Mouse (Mus musculus): ENCODE data around the gene Rln1. TPM values are rescaled to one million over a fixed set of nuclear protein-coding genes. Genes with fewer than 3 reads are reported as not detected.

Rln1 gene
- total RNA-seq (2015): not detected in 2 replicates
- not detected in 2 replicates for total RNA-seq (2017)

DNA sequence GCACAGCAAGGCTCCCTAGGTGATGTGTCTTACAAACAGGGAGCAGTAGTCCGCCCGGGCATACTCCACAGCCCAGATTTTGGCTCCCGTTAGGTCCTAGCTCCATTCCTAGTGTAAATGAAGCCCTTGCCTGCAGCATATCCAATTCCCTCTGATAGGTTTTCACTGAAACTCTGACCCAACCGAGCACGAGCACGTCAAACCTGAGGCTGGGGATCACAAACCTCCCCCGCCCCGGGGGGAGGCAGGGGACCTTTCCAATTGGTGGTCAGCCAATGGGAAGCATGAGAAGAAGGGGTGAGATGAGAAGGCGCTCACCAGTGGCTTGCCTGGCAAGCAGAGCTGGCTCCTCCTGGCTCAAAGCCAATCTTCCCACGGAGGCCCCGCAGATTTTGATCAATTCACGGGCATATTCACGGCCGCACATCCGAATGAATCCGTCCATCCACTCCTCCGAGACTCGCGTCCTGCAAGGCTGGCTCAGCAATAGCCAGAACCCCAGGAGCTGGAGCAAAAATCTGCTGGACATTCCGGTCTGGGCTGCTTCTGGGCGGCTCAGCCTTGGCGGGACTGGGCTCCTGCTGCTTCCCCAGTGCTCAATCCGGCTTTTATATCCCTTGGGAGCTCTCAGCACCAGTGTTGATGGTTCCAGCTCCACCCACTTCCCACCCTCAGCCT is at the start of gene Rln1:
Rln1 (minus strand) TSS at position 603 of the 678 bp plus-strand sequence.
- ATAC-seq (ENCODE audit: poor library complexity, severe bottlenecking): no peak

- ATAC-seq (ENCODE audit: poor library complexity, severe bottlenecking): no peak
These were observed 48.9 kb upstream of the Rln1 start for GRCm38 (mm10) chr19:29383368-29383767.

DNA sequence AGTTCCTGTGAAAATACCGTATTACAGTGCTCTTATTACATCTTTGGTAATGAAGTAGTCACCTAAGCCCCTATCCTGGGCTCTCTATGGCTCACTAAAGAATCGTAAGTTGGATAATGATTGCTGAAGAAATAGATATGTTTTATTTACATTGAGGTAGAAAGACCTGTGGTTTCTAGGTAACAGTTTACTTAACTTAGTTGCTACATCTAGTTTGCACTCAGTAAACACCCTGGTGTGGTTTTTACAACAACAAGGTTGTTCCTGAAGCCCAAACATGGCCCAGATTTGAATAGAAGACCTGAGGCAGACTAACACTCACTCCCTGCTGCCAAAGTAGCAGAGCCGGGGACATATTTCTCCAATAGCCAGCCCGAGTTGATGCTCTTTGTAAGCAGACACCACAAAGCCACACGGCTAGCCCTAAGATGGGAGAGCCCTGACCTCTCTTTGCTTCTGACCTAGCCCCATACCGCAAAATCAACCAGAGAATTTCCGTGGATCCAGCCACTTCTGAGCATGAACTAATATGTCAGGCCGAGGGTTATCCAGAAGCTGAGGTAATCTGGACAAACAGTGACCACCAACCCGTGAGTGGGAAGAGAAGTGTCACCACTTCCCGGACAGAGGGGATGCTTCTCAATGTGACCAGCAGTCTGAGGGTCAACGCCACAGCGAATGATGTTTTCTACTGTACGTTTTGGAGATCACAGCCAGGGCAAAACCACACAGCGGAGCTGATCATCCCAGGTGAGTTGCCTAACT is 45.6 kb upstream of the Rln1 start:
- ATAC-seq (ENCODE audit: poor library complexity, severe bottlenecking): no peak

DNA sequence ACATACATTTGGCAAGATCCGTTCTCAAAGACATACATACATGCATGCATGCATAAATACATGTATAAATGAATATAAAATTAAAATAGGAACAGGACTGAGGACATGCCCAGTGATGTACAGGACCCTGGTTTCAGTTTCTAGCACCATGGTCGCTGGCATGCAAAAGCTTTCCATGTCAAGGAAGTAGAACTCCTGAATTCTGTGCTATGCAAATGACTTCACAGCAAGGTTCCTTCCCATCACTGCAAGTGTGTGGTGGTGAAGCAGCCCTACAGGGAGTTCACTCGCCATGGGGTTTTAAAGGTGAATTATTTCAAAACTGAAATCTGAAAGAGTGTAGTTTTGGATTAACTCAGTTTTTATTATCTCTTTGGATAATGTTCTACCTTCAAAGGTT is 41.9 kb upstream of the Rln1 start:
- no peak for ATAC-seq (ENCODE audit: poor library complexity, severe bottlenecking)

DNA sequence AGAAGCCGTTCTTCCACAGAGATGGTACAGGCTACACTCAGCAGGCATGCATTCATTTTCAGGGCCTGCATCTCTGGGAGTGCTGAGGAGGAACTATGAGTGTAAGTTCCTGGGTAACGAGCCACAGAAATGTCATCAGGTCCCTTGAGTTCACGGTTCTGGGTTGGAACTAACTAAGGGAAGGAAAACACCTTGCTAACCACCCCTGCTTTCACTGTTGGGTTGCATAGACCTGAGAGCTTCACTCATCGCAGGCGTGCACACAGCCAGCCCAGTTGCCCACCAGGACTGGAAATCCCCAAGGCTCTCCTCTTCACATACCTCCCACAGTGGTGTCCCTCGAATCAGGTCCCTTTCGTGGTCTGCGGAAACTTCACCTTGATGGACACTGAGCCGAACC is 40.5 kb upstream of the Rln1 start:
- no peak for ATAC-seq (ENCODE audit: poor library complexity, severe bottlenecking)

DNA sequence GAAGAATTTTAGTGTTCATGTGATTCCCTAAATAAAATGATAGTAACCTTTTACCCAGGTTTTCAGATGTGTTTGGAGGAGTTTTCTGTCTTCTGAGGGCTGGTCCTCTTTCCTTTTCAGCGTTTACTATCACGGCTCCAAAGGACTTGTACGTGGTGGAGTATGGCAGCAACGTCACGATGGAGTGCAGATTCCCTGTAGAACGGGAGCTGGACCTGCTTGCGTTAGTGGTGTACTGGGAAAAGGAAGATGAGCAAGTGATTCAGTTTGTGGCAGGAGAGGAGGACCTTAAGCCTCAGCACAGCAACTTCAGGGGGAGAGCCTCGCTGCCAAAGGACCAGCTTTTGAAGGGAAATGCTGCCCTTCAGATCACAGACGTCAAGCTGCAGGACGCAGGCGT is 39.0 kb upstream of the Rln1 start:
- no peak for ATAC-seq (ENCODE audit: poor library complexity, severe bottlenecking)

- ATAC-seq (ENCODE audit: poor library complexity, severe bottlenecking): no peak
These were observed 38.2 kb upstream of the Rln1 start for GRCm38 (mm10) chr19:29372621-29373020.

DNA sequence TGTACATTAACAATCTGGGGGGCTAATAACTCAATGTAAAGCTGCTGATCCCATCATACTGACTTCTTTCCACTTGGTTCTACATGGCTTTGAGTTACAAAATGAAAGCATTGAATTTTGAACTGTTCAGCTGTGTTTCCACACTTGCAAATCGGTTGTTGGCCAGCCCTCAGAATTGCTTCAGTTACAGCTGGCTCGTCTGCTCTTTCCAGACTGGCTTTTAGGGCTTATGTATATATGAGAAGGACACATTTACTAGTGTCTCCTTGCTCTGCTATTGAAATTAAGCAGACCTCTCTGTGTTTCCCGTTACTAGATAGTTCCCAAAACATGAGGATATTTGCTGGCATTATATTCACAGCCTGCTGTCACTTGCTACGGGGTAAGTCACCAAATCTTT is 37.7 kb upstream of the Rln1 start:
- peak; percentile 17 for ATAC-seq (ENCODE audit: poor library complexity, severe bottlenecking)

- ATAC-seq (ENCODE audit: poor library complexity, severe bottlenecking): peak; percentile 15; the same call in 1 of the 2 replicates
These were observed 37.0 kb upstream of the Rln1 start for GRCm38 (mm10) chr19:29371284-29372081.

DNA sequence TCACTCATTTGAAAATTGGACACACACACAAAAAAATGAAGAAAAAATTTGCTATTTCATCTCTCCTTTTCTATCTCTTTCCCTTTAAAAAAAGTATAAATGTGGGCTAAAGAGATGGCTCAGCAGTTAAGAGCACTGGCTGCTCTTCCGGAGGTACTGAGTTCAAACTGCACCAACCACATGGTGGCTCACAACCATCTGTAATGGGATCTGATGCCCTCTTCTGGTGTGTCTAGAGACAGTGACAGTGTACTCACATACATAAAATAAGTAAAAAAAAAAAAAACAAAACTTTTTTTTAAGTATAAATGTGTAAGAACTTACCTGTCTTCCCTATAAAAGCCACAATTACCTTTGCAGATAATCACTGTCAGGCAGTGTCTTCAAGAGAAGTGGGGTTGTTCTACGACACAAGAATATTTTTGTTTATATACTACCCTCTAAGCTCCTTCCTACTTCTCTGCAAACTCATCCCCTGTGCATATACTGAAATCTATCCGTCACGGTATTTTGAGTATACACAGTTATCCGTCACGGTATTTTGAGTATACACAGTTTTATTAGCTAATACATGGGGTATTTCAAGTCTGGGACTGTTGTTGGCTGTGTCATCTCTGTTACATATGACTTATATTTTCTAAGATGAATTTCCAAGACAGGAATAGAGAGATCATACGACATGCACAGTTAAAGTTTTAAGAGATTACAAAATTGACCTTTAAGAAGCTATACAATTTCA is 36.2 kb upstream of the Rln1 start:
- ATAC-seq (ENCODE audit: poor library complexity, severe bottlenecking): no peak

DNA sequence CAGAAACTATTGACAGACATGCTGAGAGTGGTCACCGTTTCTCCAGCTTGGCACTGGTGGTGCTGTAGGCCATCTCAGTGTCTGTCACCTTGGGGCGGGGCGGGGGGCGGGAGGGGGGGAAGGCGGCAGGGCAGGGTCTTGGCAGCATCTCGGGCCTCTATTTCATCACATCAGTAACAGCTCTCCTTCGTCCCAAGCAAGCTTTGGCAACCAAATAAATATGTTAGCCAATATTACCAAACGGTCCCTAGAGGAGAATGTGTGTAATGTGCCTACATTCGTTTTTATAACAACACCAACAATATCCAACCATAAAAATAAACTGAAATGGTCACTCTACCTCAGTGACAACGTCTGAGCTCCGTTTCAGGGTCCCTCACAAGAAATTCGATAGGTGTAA is 35.6 kb upstream of the Rln1 start:
- no peak for ATAC-seq (ENCODE audit: poor library complexity, severe bottlenecking)

DNA sequence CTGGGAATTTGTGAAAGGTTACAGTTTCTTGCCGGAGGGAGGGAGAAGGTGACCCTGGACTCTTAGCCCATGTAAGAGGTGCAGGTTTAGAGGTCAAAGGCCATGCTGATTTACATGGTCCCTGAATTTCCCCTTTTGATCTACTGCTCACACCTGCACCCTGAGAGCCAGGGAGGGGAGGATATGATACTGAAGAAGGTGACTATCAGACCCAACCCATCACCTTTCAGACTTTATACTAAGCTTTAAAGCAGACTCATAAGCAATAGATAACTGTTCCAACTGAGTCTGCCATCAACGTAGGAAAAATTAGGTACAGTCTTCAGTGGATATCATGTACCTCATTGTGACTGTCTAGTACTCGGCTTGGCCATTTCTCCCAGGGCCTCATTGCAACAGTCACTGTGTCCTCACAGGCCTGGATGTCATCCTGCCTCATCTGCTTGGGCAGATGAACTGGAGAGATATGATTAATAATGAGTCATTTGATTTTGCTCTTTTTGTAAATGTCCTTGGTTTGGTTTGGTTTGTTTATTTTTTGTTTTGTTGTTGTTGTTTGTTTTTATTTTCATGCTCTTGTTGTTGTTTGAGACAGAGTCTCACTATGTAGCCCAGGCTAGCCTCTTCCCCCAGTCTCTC is 34.3 kb upstream of the Rln1 start:
- no peak for ATAC-seq (ENCODE audit: poor library complexity, severe bottlenecking)

- no peak for ATAC-seq (ENCODE audit: poor library complexity, severe bottlenecking)
These were observed 33.6 kb upstream of the Rln1 start for GRCm38 (mm10) chr19:29368041-29368440.

- peak; percentile 93 for ATAC-seq (ENCODE audit: poor library complexity, severe bottlenecking)
These were observed 32.6 kb upstream of the Rln1 start, which contains the start of the genes Plgrkt and Cd274 for GRCm38 (mm10) chr19:29366969-29367622. TSS of gene Plgrkt (minus strand) at chr19:29367390. TSS of gene Cd274 (plus strand) at chr19:29367455.

- ATAC-seq (ENCODE audit: poor library complexity, severe bottlenecking): no peak
These were observed 31.9 kb upstream of the Rln1 start for GRCm38 (mm10) chr19:29366226-29366968.

GRCm38 (mm10) chr19:29365105-29365504 is 30.6 kb upstream of the Rln1 start:
- no peak for ATAC-seq (ENCODE audit: poor library complexity, severe bottlenecking)

- ATAC-seq (ENCODE audit: poor library complexity, severe bottlenecking): no peak
These were observed 29.6 kb upstream of the Rln1 start for GRCm38 (mm10) chr19:29364076-29364475.

- no peak for ATAC-seq (ENCODE audit: poor library complexity, severe bottlenecking)
These were observed 29.1 kb upstream of the Rln1 start for GRCm38 (mm10) chr19:29363557-29363956.
